Mouse (Mus musculus) forebrain, embryonic 12.5 days (tissue): ENCODE results near the gene Pcsk4. TPM values are rescaled to one million over a fixed set of nuclear protein-coding genes. Genes with fewer than 3 reads are reported as not detected.

Experiments used
- ATAC-seq: fragments of 200-750 bp; cut with Nextera tagmentation; 2 replicates; pipeline ENCODE4 v1.8.0; 2017; ENCODE audit warnings: moderate TSS enrichment; ENCODE audit not compliant: low FRiP score
- H3K27ac ChIP-seq: fragments of 300-500 bp; sonication (generic); 2 replicates; pipeline ENCODE4 v1.5.1; 2016; ENCODE audit warnings: mild to moderate bottlenecking
- H3K27me3 ChIP-seq: fragments of 300-500 bp; sonication (generic); 2 replicates; pipeline ENCODE4 v1.6.1; 2016; ENCODE audit warnings: mild to moderate bottlenecking
- H3K36me3 ChIP-seq: fragments of 300-500 bp; sonication (generic); replicated peaks from 2 replicates; pipeline ENCODE4 v1.6.1; 2016; ENCODE audit warnings: mild to moderate bottlenecking
- H3K4me1 ChIP-seq: fragments of 300-500 bp; sonication (generic); 2 replicates; pipeline ENCODE4 v1.6.1; 2016
- H3K4me2 ChIP-seq: fragments of 300-500 bp; sonication (generic); 2 replicates; pipeline ENCODE4 v1.6.1; 2016; ENCODE audit warnings: mild to moderate bottlenecking, moderate library complexity
- H3K4me3 ChIP-seq: fragments of 300-500 bp; sonication (generic); replicated peaks from 2 replicates; pipeline ENCODE4 v1.5.1; 2016; ENCODE audit warnings: mild to moderate bottlenecking
- H3K9ac ChIP-seq: fragments of 300-500 bp; sonication (generic); 2 replicates; pipeline ENCODE4 v1.6.1; 2016; ENCODE audit warnings: mild to moderate bottlenecking
- H3K9me3 ChIP-seq: fragments of 300-500 bp; sonication (generic); 2 replicates; pipeline ENCODE4 v1.6.1; 2016
- WGBS: fragments of 180-500 bp; shearing (Covaris S2); methylation state at CpG from one replicate; pipeline ENCODE4 v1.1.7; 2016; 5-methylcytosine and 5-hydroxymethylcytosine counted together
- polyA plus RNA-seq: library from polyadenylated mRNA; unstranded; fragments of >200 nt; fragmentation: Nextera tagmentation; extraction: Ambion mirVana; gene quantifications from 2 replicates; pipeline ENCODE4 v1.2.1, GENCODE M21; 2016

Pcsk4 gene
- polyA plus RNA-seq, 1 experiment from 2014 or later: 3.7 TPM

- Histone ChIP-seq H3K4me2 (no peak overlapping the region), H3K9ac (0 out of 2 replicates have a peak overlapping the region, but pooled peaks have one; percentile 5), H3K4me1 (peaks cover 7% of the 10 kb centered on the region), H3K36me3 (no peaks in the 10 kb centered on the region), H3K9me3 (0 out of 2 replicates have a peak, but pooled peaks cover 7% of the 10 kb centered on the region), H3K27ac (no peak overlapping the region), H3K27me3 (peaks cover 63% of the 10 kb centered on the region), H3K4me3 (no peak overlapping the region)
- 44% methylated on average over 6 of the region's 6 CpGs for WGBS
- no peak for ATAC-seq
Observed at GRCm38 (mm10) chr10:80363734-80364133, 34.4 kb upstream of the Pcsk4 start.

GRCm38 (mm10) chr10:80357994-80358639 lies 28.8 kb upstream of the Pcsk4 start:
- no peaks in the 10 kb centered on the region for H3K36me3 ChIP-seq
- WGBS: 4% methylated on average over 31 of the region's 31 CpGs
- peak overlapping the region; percentile 23 for H3K4me3 ChIP-seq
- 0 out of 2 replicates have a peak, but pooled peaks cover 3% of the 10 kb centered on the region for H3K9me3 ChIP-seq
- 0 out of 2 replicates have a peak overlapping the region, but pooled peaks have one; percentile 33 for H3K9ac ChIP-seq
- peaks cover 84% of the 10 kb centered on the region for H3K27me3 ChIP-seq
- ATAC-seq: 0 out of 2 replicates have a peak, but pooled peaks have one; percentile 33
- H3K4me1 ChIP-seq: peaks cover 16% of the 10 kb centered on the region
- no peak overlapping the region for H3K27ac ChIP-seq
- H3K4me2 ChIP-seq: peak overlapping the region; percentile 38

GRCm38 (mm10) chr10:80357336-80357735 lies 28.0 kb upstream of the Pcsk4 start:
- no peak overlapping the region for H3K9ac ChIP-seq
- ATAC-seq: no peak
- H3K36me3 ChIP-seq: no peaks in the 10 kb centered on the region
- H3K4me1 ChIP-seq: peaks cover 16% of the 10 kb centered on the region
- H3K4me3 ChIP-seq: peak overlapping the region; percentile 23; the same call in 1 of the 2 replicates
- no peak overlapping the region for H3K27ac ChIP-seq
- no peaks in the 10 kb centered on the region for H3K9me3 ChIP-seq
- 41% methylated on average over 7 of the region's 7 CpGs for WGBS
- H3K4me2 ChIP-seq: peak overlapping the region; percentile 38; the same call in 1 of the 2 replicates
- H3K27me3 ChIP-seq: peaks cover 84% of the 10 kb centered on the region

GRCm38 (mm10) chr10:80356737-80357136 lies 27.4 kb upstream of the Pcsk4 start:
- no peak overlapping the region for H3K9ac ChIP-seq

GRCm38 (mm10) chr10:80356001-80356682 lies 26.8 kb upstream of the Pcsk4 start, which contains the start of gene Plk5:
TSS of gene Plk5 (plus strand) at chr10:80356459.
- no peaks in the 10 kb centered on the region for H3K9me3 ChIP-seq
- no peaks in the 10 kb centered on the region for H3K36me3 ChIP-seq
- peak within 1 kb of the TSS; percentile 52 for H3K4me2 ChIP-seq
- H3K27me3 ChIP-seq: peaks cover 93% of the 10 kb centered on the region
- H3K4me3 ChIP-seq: peak within 1 kb of the TSS; percentile 36
- H3K27ac ChIP-seq: no peak within 1 kb of the TSS
- H3K9ac ChIP-seq: peak within 1 kb of the TSS; percentile 42; the same call in 1 of the 2 replicates
- under 1% methylated on average over 53 of the region's 53 CpGs for WGBS
- no peak for ATAC-seq
- peaks cover 16% of the 10 kb centered on the region for H3K4me1 ChIP-seq

More at GRCm38 (mm10) chr10:80356737-80357136, 27.4 kb upstream of the Pcsk4 start:
- H3K4me2 ChIP-seq: peak overlapping the region; percentile 52
- H3K27ac ChIP-seq: no peak overlapping the region
- H3K27me3 ChIP-seq: peaks cover 87% of the 10 kb centered on the region
- peak overlapping the region; percentile 36 for H3K4me3 ChIP-seq
- H3K36me3 ChIP-seq: no peaks in the 10 kb centered on the region
- H3K9me3 ChIP-seq: no peaks in the 10 kb centered on the region
- ATAC-seq: no peak
- H3K4me1 ChIP-seq: peaks cover 16% of the 10 kb centered on the region
- WGBS: 1% methylated on average over 34 of the region's 34 CpGs

GRCm38 (mm10) chr10:80355431-80355830 lies 26.1 kb upstream of the Pcsk4 start:
- H3K4me1 ChIP-seq: peaks cover 16% of the 10 kb centered on the region
- no peaks in the 10 kb centered on the region for H3K9me3 ChIP-seq
- no peak overlapping the region for H3K4me2 ChIP-seq
- H3K36me3 ChIP-seq: no peaks in the 10 kb centered on the region
- no peak overlapping the region for H3K27ac ChIP-seq
- 6% methylated on average over 9 of the region's 9 CpGs for WGBS
- no peak overlapping the region for H3K9ac ChIP-seq
- H3K4me3 ChIP-seq: no peak overlapping the region
- no peak for ATAC-seq
- H3K27me3 ChIP-seq: peaks cover 100% of the 10 kb centered on the region

GRCm38 (mm10) chr10:80352727-80353126 lies 23.4 kb upstream of the Pcsk4 start:
- ATAC-seq: no peak
- Histone ChIP-seq H3K4me2 (no peak overlapping the region), H3K4me1 (peaks cover 26% of the 10 kb centered on the region), H3K27ac (no peak overlapping the region), H3K9me3 (no peaks in the 10 kb centered on the region), H3K9ac (no peak overlapping the region), H3K36me3 (no peaks in the 10 kb centered on the region), H3K4me3 (no peak overlapping the region), H3K27me3 (peaks cover 100% of the 10 kb centered on the region)
- 67% methylated on average over 8 of the region's 8 CpGs for WGBS

- Histone ChIP-seq H3K36me3 (no peaks in the 10 kb centered on the region), H3K9me3 (no peaks in the 10 kb centered on the region), H3K27ac (no peak overlapping the region), H3K4me1 (peaks cover 26% of the 10 kb centered on the region), H3K27me3 (peaks cover 100% of the 10 kb centered on the region), H3K4me2 (no peak overlapping the region), H3K4me3 (no peak overlapping the region), H3K9ac (no peak overlapping the region)
- ATAC-seq: no peak
- 18% methylated on average over 11 of the region's 11 CpGs for WGBS
Observed at GRCm38 (mm10) chr10:80351896-80352295, 22.6 kb upstream of the Pcsk4 start.

- H3K4me3 ChIP-seq: no peak overlapping the region
- 2% methylated on average over 7 of the region's 7 CpGs for WGBS
Observed at GRCm38 (mm10) chr10:80350292-80350691, 21.0 kb upstream of the Pcsk4 start.

GRCm38 (mm10) chr10:80348981-80349380 lies 19.7 kb upstream of the Pcsk4 start:
- no peak overlapping the region for H3K9ac ChIP-seq
- peaks cover 23% of the 10 kb centered on the region for H3K4me1 ChIP-seq
- no peak overlapping the region for H3K27ac ChIP-seq
- no peaks in the 10 kb centered on the region for H3K9me3 ChIP-seq
- H3K4me3 ChIP-seq: peak overlapping the region; percentile 4; the same call in 1 of the 2 replicates
- ATAC-seq: no peak
- 16% methylated on average over 26 of the region's 26 CpGs for WGBS
- H3K27me3 ChIP-seq: peaks cover 100% of the 10 kb centered on the region
- peak overlapping the region; percentile 41; the same call in 1 of the 2 replicates for H3K4me2 ChIP-seq
- no peaks in the 10 kb centered on the region for H3K36me3 ChIP-seq

More at GRCm38 (mm10) chr10:80350292-80350691, 21.0 kb upstream of the Pcsk4 start:
- H3K27ac ChIP-seq: no peak overlapping the region
- peaks cover 18% of the 10 kb centered on the region for H3K4me1 ChIP-seq
- H3K9me3 ChIP-seq: no peaks in the 10 kb centered on the region
- ATAC-seq: peak; percentile 67
- H3K36me3 ChIP-seq: no peaks in the 10 kb centered on the region
- H3K27me3 ChIP-seq: peaks cover 100% of the 10 kb centered on the region
- no peak overlapping the region for H3K9ac ChIP-seq
- no peak overlapping the region for H3K4me2 ChIP-seq

- no peaks in the 10 kb centered on the region for H3K9me3 ChIP-seq
- peak within 1 kb of the TSS; percentile 15 for H3K4me3 ChIP-seq
- under 1% methylated on average over 41 of the region's 42 CpGs for WGBS
- no peaks in the 10 kb centered on the region for H3K36me3 ChIP-seq
- peaks cover 28% of the 10 kb centered on the region for H3K4me1 ChIP-seq
- no peak within 1 kb of the TSS for H3K9ac ChIP-seq
- H3K27ac ChIP-seq: no peak within 1 kb of the TSS
- H3K27me3 ChIP-seq: peaks cover 100% of the 10 kb centered on the region
- peak within 1 kb of the TSS; percentile 41 for H3K4me2 ChIP-seq
- peak; percentile 18 for ATAC-seq
Observed at GRCm38 (mm10) chr10:80348244-80348781, 19.0 kb upstream of the Pcsk4 start, which contains the start of gene Adamtsl5. TSS of gene Adamtsl5 (minus strand) at chr10:80348412.

- Histone ChIP-seq H3K9me3 (no peaks in the 10 kb centered on the region), H3K36me3 (no peaks in the 10 kb centered on the region), H3K27me3 (peaks cover 100% of the 10 kb centered on the region), H3K4me1 (peaks cover 36% of the 10 kb centered on the region), H3K27ac (no peak overlapping the region), H3K4me3 (0 out of 2 replicates have a peak overlapping the region, but pooled peaks have one; percentile 15), H3K4me2 (no peak overlapping the region), H3K9ac (no peak overlapping the region)
- no peak for ATAC-seq
- WGBS: 11% methylated on average over 17 of the region's 17 CpGs
Observed at GRCm38 (mm10) chr10:80347514-80347967, 18.2 kb upstream of the Pcsk4 start.
